Mouse (Mus musculus) heart, adult 2 months (tissue): Measurements from ENCODE around the gene Gm20388.

Experiments
- CTCF ChIP-seq: fragments of 200-600 bp; IDR thresholded peaks from 2 replicates; pipeline ENCODE4 v1.8.1; 2022; ENCODE audit warnings: antibody characterized with exemption, mild to moderate bottlenecking, moderate library complexity
- EP300 ChIP-seq: fragments of 200-500 bp; IDR thresholded peaks from 2 replicates; pipeline ENCODE4 v1.6.1; 2011; ENCODE audit warnings: low read depth, low read length, control low read depth; ENCODE audit not compliant: insufficient read depth

GRCm38 (mm10) chr8:120150028-120150427 is 239.4 kb downstream of the Gm20388 start:
- TF ChIP-seq CTCF (no peak), EP300 (no peak)
